Mouse (Mus musculus): Measurements from ENCODE around the gene Tmem210.

GRCm38 (mm10) chr2:25328440-25328839 lies 40.5 kb downstream of the Tmem210 start:
- no peak for TF ChIP-seq GATA1 (IDR thresholded peaks at IDR 0.05; ENCODE audit: low read length)
- no peak for TF ChIP-seq TAL1 (IDR thresholded peaks at IDR 0.05; ENCODE audit: low read length)
